10 mouse cellular contexts compared by ENCODE assay signal in genomic region chr11:118905656-118906055, GRCm38 (mm10). TPM values are rescaled to one million over a fixed set of nuclear protein-coding genes. Genes with fewer than 3 reads are reported as not detected.
A peak's percentile ranks its signal among the peaks of the same experiment; 100 is the strongest.
DNase-seq lines count a peak whose midpoint lies in the region; ATAC-seq lines count a peak whose summit lies in the region.
"Had no signal": no experiment of that assay in that cellular context is flagged by ENCODE, and none has a peak within 500 bp of the region (broad histone marks: within the 10 kb centered on the region; RNA-seq: fewer than 3 reads in every experiment).

No protein-coding gene starts in this region.

- peak; percentile 76 for DNase-seq in layer of hippocampus, adult 9-11 months
- DNase-seq in layer of hippocampus, postnatal 14 days (ENCODE audit: low spot score in 2 of 2), result no peak
- DNase-seq in cerebellum, postnatal 25 days, result peak; percentile 70 to 71
- no peak for DNase-seq in hindbrain, embryonic 14.5 days (ENCODE audit: low spot score)
- no peak for DNase-seq in kidney, postnatal 14 days
- DNase-seq in thymus, postnatal 4 days, result no peak
- DNase-seq: thymus, adult 2 months had no signal

- H3K4me3 ChIP-seq in hindbrain, embryonic 14.5 days (replicated peaks; ENCODE audit: low read length), result peak overlapping the region; percentile 88
- H3K4me3 ChIP-seq in neural tube, embryonic 15.5 days (replicated peaks), result peak overlapping the region; percentile 90
- H3K4me3 ChIP-seq: kidney, embryonic 15.5 days; limb, embryonic 15.5 days had no signal

- WGBS in hindbrain, embryonic 14.5 days, result 42% methylated on average over 11 of the region's 11 CpGs
- 21% methylated on average over 11 of the region's 11 CpGs for WGBS in neural tube, embryonic 15.5 days

- H3K9ac ChIP-seq in hindbrain, embryonic 14.5 days, result peak overlapping the region; percentile 97
- peak overlapping the region; percentile 96 for H3K9ac ChIP-seq in neural tube, embryonic 15.5 days (replicated peaks)
- H3K9ac ChIP-seq: kidney, embryonic 15.5 days; limb, embryonic 15.5 days had no signal

- H3K4me2 ChIP-seq in hindbrain, embryonic 14.5 days (replicated peaks), result peak overlapping the region; percentile 65
- peak overlapping the region; percentile 85 for H3K4me2 ChIP-seq in neural tube, embryonic 15.5 days
- H3K4me2 ChIP-seq: kidney, embryonic 15.5 days; limb, embryonic 15.5 days had no signal

- H3K27me3 ChIP-seq in hindbrain, embryonic 14.5 days (ENCODE audit: control insufficient read depth, insufficient read depth, low read length), result no peaks in the 10 kb centered on the region
- H3K27me3 ChIP-seq in neural tube, embryonic 15.5 days (replicated peaks), result 0 out of 2 replicates have a peak, but pooled peaks cover 8% of the 10 kb centered on the region

- no peaks in the 10 kb centered on the region for H3K9me3 ChIP-seq in hindbrain, embryonic 14.5 days (ENCODE audit: control insufficient read depth, low read length)
- no peaks in the 10 kb centered on the region for H3K9me3 ChIP-seq in neural tube, embryonic 15.5 days (replicated peaks)
- H3K9me3 ChIP-seq: kidney, embryonic 15.5 days; limb, embryonic 15.5 days had no signal

- H3K36me3 ChIP-seq in hindbrain, embryonic 14.5 days (replicated peaks; ENCODE audit: control insufficient read depth, insufficient read depth), result no peaks in the 10 kb centered on the region
- H3K36me3 ChIP-seq in neural tube, embryonic 15.5 days, result no peaks in the 10 kb centered on the region
- H3K36me3 ChIP-seq: kidney, embryonic 15.5 days; limb, embryonic 15.5 days had no signal

- ATAC-seq in hindbrain, embryonic 14.5 days (ENCODE audit: low FRiP score), result no peak
- ATAC-seq in neural tube, embryonic 15.5 days (ENCODE audit: low FRiP score), result no peak

- peak overlapping the region; percentile 98 for H3K27ac ChIP-seq in hindbrain, embryonic 14.5 days
- H3K27ac ChIP-seq in neural tube, embryonic 15.5 days (replicated peaks), result peak overlapping the region; percentile 99
- H3K27ac ChIP-seq: kidney, embryonic 15.5 days; limb, embryonic 15.5 days had no signal

- H3K4me1 ChIP-seq in hindbrain, embryonic 14.5 days (replicated peaks; ENCODE audit: control insufficient read depth, insufficient read depth, low read length), result peaks cover 43% of the 10 kb centered on the region
- H3K4me1 ChIP-seq in neural tube, embryonic 15.5 days, result peaks cover 63% of the 10 kb centered on the region

RNA-seq across cellular contexts. Expression of gene Rbfox3, which starts 5.7 kb away (rescaled TPM):
- total RNA-seq in layer of hippocampus, postnatal 14 days (2021), result 100 to 1,000 TPM; 224 to 233 TPM
- 64.7 and 69.3 TPM in 2 replicates for polyA plus RNA-seq in hindbrain, embryonic 14.5 days (2014; fragmentation: Nextera tagmentation; extraction: Ambion mirVana)
- 80.9 and 99.8 TPM in 2 replicates for polyA plus RNA-seq in neural tube, embryonic 15.5 days (2015; fragmentation: Nextera tagmentation; extraction: Ambion mirVana)

Comparison
In these comparisons a context has a peak if more than half of its experiments do, and no peak if none do; other contexts are left out.
1. DNase-seq: peak in layer of hippocampus, adult 9-11 months (single experiment) and cerebellum, postnatal 25 days (2 of 2); none in layer of hippocampus, postnatal 14 days (0 of 2), hindbrain, embryonic 14.5 days (single experiment), kidney, postnatal 14 days (single experiment) and thymus, postnatal 4 days (single experiment).